Mouse (Mus musculus) adrenal gland, adult 18-20 months (tissue): ENCODE measurements around the gene Cacna1h. TPM values are rescaled to one million over a fixed set of nuclear protein-coding genes. Genes with fewer than 3 reads are reported as not detected.

Experiments
- DNase-seq, 2 experiments: peaks; one replicate each; pipeline ENCODE4 v3.0.0; 2021 to 2022; ENCODE audit warnings: low spot score in 2 of 2
- total RNA-seq, 2 experiments: library from RNA; stranded (reverse); gene quantifications; 1 replicate in 1 of 2; 2 replicates in 1 of 2; pipeline ENCODE4 v1.2.3; 2021

The Cacna1h gene
- total RNA-seq, 2 experiments from 2014 or later = 69.5 to 83.9 TPM

GRCm38 (mm10) chr17:25409621-25410020 is 24.0 kb downstream of the Cacna1h start:
- no peak for DNase-seq

GRCm38 (mm10) chr17:25408302-25408999 is 25.1 kb downstream of the Cacna1h start:
- no peak for DNase-seq

- DNase-seq = no peak
Observed at GRCm38 (mm10) chr17:25407352-25407751, 26.2 kb downstream of the Cacna1h start.

GRCm38 (mm10) chr17:25406011-25406441 is 27.6 kb downstream of the Cacna1h start:
- DNase-seq = no peak

GRCm38 (mm10) chr17:25405224-25405895 is 28.2 kb downstream of the Cacna1h start:
- DNase-seq = no peak

GRCm38 (mm10) chr17:25404190-25404589 is 29.4 kb downstream of the Cacna1h start:
- no peak for DNase-seq

- DNase-seq = no peak
Observed at GRCm38 (mm10) chr17:25402224-25402623, 31.4 kb downstream of the Cacna1h start.

- no peak for DNase-seq
Observed at GRCm38 (mm10) chr17:25401491-25401890, 32.1 kb downstream of the Cacna1h start.

- peak in 1 of 2 experiments; percentile 55 for DNase-seq
Observed at GRCm38 (mm10) chr17:25400443-25400842, 33.1 kb downstream of the Cacna1h start.

- DNase-seq = no peak
Observed at GRCm38 (mm10) chr17:25398520-25398838, 35.1 kb downstream of the Cacna1h start.

- peak; percentile 84 for DNase-seq
Observed at GRCm38 (mm10) chr17:25397804-25398519, 35.6 kb downstream of the Cacna1h start.

GRCm38 (mm10) chr17:25394526-25394925 is 39.1 kb downstream of the Cacna1h start:
- DNase-seq = no peak

GRCm38 (mm10) chr17:25374011-25374410 is 59.6 kb downstream of the Cacna1h start:
- no peak for DNase-seq

- peak in 1 of 2 experiments; percentile 35 for DNase-seq
Observed at GRCm38 (mm10) chr17:25372491-25372890, 61.1 kb downstream of the Cacna1h start.

- DNase-seq = no peak
Observed at GRCm38 (mm10) chr17:25368973-25369372, 64.6 kb downstream of the Cacna1h start, which contains the start of gene Tpsg1. Gene Tpsg1, plus strand, starts transcription at chr17:25369273.

GRCm38 (mm10) chr17:25366005-25366404 is 67.6 kb downstream of the Cacna1h start, which contains the start of gene Tpsb2:
Gene Tpsb2, plus strand, starts transcription at chr17:25366305.
- no peak for DNase-seq

- peak; percentile 56 to 61 for DNase-seq
Observed at GRCm38 (mm10) chr17:25363726-25364125, 69.9 kb downstream of the Cacna1h start.

GRCm38 (mm10) chr17:25361291-25361690 is 72.3 kb downstream of the Cacna1h start:
- DNase-seq = no peak

- no peak for DNase-seq
Observed at GRCm38 (mm10) chr17:25345462-25345861, 88.1 kb downstream of the Cacna1h start, which contains the start of gene Tpsab1. Gene Tpsab1, minus strand, starts transcription at chr17:25345562.

GRCm38 (mm10) chr17:25341490-25341889 is 92.1 kb downstream of the Cacna1h start:
- DNase-seq = no peak

GRCm38 (mm10) chr17:25340003-25340402 is 93.6 kb downstream of the Cacna1h start:
- no peak for DNase-seq

- DNase-seq = no peak
Observed at GRCm38 (mm10) chr17:25338218-25338617, 95.4 kb downstream of the Cacna1h start.
